Mouse (Mus musculus): ENCODE results near the gene C1qtnf1. TPM values are rescaled to one million over a fixed set of nuclear protein-coding genes. Genes with fewer than 3 reads are reported as not detected.

C1qtnf1 gene
- total RNA-seq, 1 experiment from 2014 or later: 18.8 TPM

- no peak for DNase-seq
Observed at GRCm38 (mm10) chr11:118473842-118474500, 46.0 kb downstream of the C1qtnf1 start.

GRCm38 (mm10) chr11:118475496-118476083 lies 47.6 kb downstream of the C1qtnf1 start:
- no peak for DNase-seq

DNA sequence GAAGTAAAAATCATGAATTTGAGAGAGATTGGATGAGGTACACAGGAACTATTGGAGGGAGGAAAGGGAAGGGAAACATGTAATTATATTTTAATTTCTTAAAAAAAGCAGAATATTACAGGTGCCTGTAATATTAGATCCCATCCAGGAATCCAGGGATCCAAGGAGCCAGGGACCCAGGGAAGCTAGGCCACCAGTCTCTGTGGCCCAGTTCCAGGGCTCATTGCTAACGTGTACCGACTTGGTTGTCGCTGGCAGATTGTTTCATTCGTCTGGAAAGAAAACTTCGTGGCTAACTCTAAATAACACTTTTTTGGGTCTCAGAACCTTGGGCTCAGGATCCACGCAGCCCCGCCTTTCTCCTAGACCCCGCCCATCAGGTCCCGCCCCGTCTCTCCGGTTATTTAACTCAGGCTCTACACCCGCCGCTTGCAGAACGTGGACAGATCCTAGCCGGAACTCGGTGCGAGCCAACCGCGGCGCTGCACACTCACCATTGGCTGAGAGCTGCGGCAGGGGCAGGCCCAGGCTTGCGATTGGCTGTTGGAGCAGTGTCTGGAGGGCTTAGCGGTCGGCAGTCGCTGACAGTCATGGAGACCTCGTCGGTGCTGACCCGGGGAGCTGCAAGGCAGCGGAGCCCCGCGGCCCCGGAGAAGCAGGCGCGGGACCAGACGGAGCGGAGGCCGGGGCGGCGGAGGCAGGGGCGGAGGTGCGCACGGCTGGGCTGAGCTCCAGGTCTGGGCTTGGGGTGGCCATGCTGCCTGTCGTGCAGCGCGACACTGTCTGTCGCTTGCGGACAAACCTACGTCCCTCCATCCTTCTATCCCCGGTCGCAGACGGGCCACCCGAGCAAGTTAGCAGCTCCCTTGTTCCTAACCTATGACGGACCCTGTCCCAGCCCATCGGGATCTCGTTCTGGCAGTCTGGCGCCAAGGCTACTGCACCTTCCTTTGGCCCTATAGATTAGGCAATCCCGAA lies 48.7 kb downstream of the C1qtnf1 start, which contains the start of gene Engase:
Engase (plus strand) TSS at position 434 of the 978 bp plus-strand sequence.
- peak; percentile 97 for DNase-seq

- DNase-seq: peak; percentile 77
Observed at GRCm38 (mm10) chr11:118479776-118480175, 51.8 kb downstream of the C1qtnf1 start.

GRCm38 (mm10) chr11:118481231-118481630 lies 53.2 kb downstream of the C1qtnf1 start:
- no peak for DNase-seq

DNA sequence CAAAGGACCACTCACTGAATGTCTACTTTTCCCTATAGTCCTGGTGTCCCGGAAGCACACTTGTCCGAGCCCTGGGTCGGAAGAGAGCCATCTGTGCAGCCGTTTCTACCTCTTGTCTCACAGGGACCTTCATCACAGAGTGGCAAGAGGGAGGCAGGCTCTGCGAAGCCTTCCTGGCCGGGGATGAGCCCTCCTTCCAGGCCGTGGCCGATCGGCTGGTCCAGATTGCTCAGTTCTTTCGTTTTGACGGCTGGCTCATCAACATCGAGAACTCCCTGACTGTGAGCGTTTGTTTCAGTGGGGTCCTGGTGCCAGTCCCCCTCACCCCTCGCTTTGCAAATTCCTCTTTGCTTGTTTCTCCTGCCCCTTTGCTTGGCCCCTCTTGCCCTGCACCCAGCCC lies 53.7 kb downstream of the C1qtnf1 start:
- DNase-seq: no peak

DNA sequence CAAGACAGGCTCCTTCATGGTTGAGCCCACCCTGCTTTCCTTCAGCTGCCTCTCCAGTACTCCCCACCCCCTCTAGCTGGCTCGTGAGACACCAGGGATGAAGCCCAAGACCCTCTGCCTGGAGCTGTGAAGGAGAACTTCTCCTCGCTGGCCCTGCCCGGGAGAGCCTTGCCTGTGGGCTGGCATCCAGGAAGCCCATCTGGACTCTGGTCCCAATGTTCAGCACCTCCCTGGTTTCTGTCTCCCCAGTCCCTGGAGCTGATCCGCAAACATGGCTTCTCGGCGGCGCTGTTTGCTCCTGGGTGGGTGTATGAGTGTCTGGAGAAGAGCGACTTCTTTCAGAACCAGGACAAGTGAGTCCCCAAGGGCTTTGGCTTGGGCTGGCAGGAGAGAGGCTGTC lies 56.2 kb downstream of the C1qtnf1 start:
- no peak for DNase-seq

GRCm38 (mm10) chr11:118485338-118485737 lies 57.3 kb downstream of the C1qtnf1 start:
- DNase-seq: no peak

- DNase-seq: no peak
Observed at GRCm38 (mm10) chr11:118485780-118486179, 57.8 kb downstream of the C1qtnf1 start.

- DNase-seq: no peak
Observed at GRCm38 (mm10) chr11:118486281-118486680, 58.3 kb downstream of the C1qtnf1 start.

DNA sequence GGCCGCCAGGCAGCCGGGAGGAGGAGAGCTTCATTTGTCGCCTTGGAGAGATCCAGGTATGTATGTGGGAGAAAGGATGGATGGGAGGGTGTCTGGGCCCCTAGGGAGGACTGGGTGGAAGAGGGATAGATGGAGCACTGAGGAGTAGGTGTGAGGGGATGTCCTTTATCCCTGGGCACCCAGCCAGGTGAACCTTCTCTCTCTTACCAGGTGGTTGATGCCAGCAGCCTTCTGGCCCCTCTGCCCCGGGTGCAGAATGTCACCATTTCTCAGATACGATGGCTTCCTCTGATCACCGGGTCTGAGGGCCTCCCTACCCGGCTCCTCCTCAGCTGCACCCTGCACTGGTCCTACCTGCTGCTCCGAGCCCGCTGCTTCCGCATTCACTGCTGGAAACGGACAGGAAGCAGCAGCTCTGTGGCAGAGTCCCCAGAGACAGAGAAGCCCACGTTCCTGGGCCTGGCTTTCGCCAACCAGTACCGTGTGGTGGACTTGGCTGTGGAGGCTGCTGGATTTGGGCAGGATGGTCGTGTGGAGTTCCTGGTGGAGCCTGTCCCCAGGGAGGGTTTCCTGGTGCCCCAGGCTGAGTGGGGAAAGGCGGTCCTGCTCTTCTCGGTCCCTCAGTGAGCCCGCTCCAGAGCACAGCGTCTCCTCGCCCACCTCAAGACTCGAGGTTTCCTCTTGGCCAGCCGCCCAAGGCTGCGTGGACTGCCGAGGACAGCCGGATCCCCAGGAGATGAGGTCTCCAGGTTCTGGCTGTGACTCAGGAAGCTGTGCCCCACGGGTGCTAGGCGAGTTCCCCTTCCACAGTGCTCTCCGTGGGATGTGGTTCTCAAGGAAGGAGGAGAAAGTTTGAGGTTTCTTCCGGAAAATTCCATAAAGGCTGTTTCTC lies 59.1 kb downstream of the C1qtnf1 start:
- peak; percentile 47 for DNase-seq

DNA sequence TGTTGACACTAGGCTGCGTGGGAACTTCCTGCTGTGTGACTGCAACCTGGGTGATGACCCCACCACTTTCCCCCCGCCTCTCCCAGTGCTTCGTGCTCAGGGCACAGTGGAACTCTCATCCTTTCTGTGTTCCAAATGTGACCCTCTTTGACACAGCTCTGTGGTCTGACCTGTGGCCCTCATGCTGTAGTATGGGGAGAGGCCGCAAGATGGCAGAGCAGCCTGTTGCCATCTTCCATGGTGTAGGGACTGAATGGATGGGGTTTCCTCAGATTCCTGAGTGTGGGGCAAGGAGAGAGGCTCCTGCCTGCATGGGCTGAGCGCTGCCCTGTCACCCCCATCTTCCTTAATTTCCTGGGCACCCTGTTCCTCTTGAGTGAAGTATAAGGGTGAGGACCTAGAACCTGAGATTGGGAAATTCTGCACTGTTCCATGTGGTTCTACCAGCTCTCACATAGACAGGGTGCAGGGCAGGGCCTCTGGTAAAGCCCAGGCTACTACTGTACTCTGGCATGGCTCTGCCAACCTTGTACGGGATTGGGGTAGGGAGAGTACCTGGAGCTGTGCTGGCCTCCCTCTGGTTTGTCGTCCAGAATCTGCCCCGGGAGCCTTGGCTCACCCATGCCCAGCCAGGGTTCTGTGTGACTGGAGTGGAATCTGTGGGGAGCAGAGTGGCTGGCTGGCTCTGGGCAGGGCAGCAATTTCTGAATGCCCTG lies 60.3 kb downstream of the C1qtnf1 start:
- no peak for DNase-seq

DNA sequence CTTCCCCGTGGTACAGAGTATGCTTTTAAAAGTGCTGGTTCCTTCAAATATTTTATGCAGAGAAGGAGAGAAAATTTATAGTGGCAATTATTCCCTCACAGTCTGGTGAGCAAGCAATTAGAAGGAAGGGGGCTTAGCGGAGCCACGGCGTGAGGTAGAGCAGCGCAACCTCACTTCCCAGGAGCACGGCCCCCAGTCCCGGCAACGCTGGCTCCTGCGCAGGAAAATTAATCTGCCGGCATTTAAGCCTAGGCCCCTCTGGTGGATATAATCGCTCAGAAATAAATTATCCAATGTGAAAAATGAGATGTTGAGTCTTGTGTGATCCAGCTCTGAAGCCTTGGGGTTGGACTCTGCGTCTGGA lies 60.9 kb downstream of the C1qtnf1 start:
- DNase-seq: no peak

- DNase-seq: peak; percentile 88
Observed at GRCm38 (mm10) chr11:118490566-118491218, 62.7 kb downstream of the C1qtnf1 start.

- DNase-seq: no peak
Observed at GRCm38 (mm10) chr11:118491230-118491629, 63.2 kb downstream of the C1qtnf1 start.

DNA sequence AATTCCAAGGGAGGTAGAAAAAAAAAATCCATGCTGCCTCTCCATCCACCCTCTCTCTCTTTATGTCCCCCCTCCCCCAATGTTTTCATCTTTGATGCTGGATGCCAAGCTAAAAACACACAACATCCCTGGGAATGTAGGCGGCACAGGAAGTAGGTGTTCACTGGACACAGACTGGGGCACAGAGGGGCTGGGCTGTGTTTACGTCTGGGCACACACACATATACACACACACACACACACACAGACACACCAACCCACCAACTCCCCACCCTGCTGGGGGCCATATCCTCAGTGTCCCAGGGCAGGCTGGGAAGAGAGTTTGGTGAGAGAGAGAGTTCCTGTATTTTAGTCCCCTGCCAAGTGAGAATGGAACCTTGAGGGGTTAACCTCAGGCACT lies 65.5 kb downstream of the C1qtnf1 start:
- no peak for DNase-seq

GRCm38 (mm10) chr11:118494001-118494737 lies 66.2 kb downstream of the C1qtnf1 start:
- no peak for DNase-seq

DNA sequence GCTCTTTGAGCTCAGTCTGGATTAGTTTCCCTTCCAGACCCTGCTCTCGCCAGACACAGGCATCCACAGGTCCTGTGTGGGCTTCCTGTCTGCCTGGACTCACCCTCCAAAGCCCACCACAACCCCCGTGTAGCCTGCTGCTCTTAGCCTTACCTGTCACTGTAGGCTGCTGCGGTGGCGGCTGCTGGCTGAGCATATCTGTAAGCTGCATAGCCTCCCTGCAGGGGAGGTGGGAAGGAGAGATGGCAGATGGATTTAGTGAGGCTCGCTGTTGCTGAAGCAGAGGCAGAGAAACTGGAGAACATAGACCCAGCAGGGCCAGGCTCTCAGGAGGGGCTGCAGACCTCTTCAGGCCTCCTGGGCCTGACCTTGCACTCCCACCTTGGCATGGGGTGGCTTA lies 67.1 kb downstream of the C1qtnf1 start:
- no peak for DNase-seq

DNA sequence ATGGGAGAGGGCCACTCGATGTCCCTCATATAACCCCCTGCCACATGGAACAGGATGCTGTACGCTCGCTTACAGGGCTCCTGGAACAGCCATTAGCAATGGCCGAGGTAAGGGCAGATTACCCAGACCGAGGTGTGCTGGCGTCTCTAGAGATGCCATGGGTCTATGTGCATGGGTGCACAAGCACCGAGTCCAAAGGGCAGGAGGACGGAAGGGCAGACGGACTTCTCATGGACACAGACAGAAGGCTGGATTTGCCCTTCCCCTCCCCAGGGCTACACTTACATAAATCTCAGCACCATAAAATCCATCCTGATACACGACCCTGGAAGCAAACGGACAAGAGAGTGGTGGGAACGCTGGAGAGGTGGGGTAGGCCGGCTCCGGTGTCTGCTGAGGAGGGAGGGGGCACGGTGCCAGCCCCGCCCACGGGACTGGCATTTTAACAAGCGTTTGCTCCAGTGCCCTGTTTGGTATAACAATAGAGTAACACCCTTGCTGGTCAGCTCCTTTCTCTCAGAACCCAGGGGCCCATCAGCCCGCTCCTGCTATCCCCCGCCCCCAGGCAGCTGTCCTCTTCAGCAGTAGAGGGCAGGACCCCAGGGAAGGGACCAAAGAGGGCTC lies 68.2 kb downstream of the C1qtnf1 start:
- DNase-seq: no peak

Data from adrenal gland, postnatal 25 days (tissue).